Mouse (Mus musculus): ENCODE measurements at regions not wholly inside any gene's neighbourhood (a gene's known extent, or its start where the extent isn't known, plus 50 kb on each side); places are given as distances from the start of the nearest gene placed in this dataset.

GRCm38 (mm10) chr4:127846321-127846720, 124.4 kb downstream of the CK137956 start:
- TF ChIP-seq CTCF (IDR thresholded peaks at IDR 0.05; ENCODE audit: control insufficient read depth, insufficient read depth, low read length), result no peak
- no peak for TF ChIP-seq POLR2A (IDR thresholded peaks at IDR 0.05; ENCODE audit: borderline replicate concordance, control insufficient read depth, low read depth, low read length)
- H3K27ac ChIP-seq (ENCODE audit: control insufficient read depth, insufficient read depth, low read depth, low read length, poor library complexity), result no peak overlapping the region
- WGBS, result 54% methylated on average over 3 of the region's 3 CpGs
- no peaks in the 10 kb centered on the region for H3K4me1 ChIP-seq (ENCODE audit: control insufficient read depth, insufficient read depth, low read length)
- H3K4me3 ChIP-seq (replicated peaks; ENCODE audit: control insufficient read depth, low read depth, low read length), result no peak overlapping the region

GRCm38 (mm10) chr4:127843421-127843820, 127.3 kb downstream of the CK137956 start:
- H3K27ac ChIP-seq (ENCODE audit: control insufficient read depth, insufficient read depth, low read depth, low read length, poor library complexity), result no peak overlapping the region
- TF ChIP-seq CTCF (IDR thresholded peaks at IDR 0.05; ENCODE audit: control insufficient read depth, insufficient read depth, low read length), result no peak
- no peak for TF ChIP-seq POLR2A (IDR thresholded peaks at IDR 0.05; ENCODE audit: borderline replicate concordance, control insufficient read depth, low read depth, low read length)
- WGBS, result 73% methylated on average over 7 of the region's 7 CpGs
- H3K4me3 ChIP-seq (replicated peaks; ENCODE audit: control insufficient read depth, low read depth, low read length), result no peak overlapping the region
- H3K4me1 ChIP-seq (ENCODE audit: control insufficient read depth, insufficient read depth, low read length), result no peaks in the 10 kb centered on the region

- no peak overlapping the region for H3K4me3 ChIP-seq (replicated peaks; ENCODE audit: control insufficient read depth, low read depth, low read length)
- no peak overlapping the region for H3K27ac ChIP-seq (ENCODE audit: control insufficient read depth, insufficient read depth, low read depth, low read length, poor library complexity)
- no peak for TF ChIP-seq POLR2A (IDR thresholded peaks at IDR 0.05; ENCODE audit: borderline replicate concordance, control insufficient read depth, low read depth, low read length)
- TF ChIP-seq CTCF (IDR thresholded peaks at IDR 0.05; ENCODE audit: control insufficient read depth, insufficient read depth, low read length), result no peak
- H3K4me1 ChIP-seq (ENCODE audit: control insufficient read depth, insufficient read depth, low read length), result no peaks in the 10 kb centered on the region
- WGBS, result 71% methylated on average over 6 of the region's 6 CpGs
Observed at GRCm38 (mm10) chr4:127833668-127834067, 137.1 kb downstream of the CK137956 start.

GRCm38 (mm10) chr4:127826988-127827387, 143.8 kb downstream of the CK137956 start:
- 80% methylated on average over 8 of the region's 8 CpGs for WGBS

GRCm38 (mm10) chr4:127819501-127819900, 151.2 kb downstream of the CK137956 start:
- TF ChIP-seq POLR2A (IDR thresholded peaks at IDR 0.05; ENCODE audit: borderline replicate concordance, control insufficient read depth, low read depth, low read length), result no peak
- Histone ChIP-seq H3K27ac (ENCODE audit: control insufficient read depth, insufficient read depth, low read depth, low read length, poor library complexity) (no peak overlapping the region), H3K4me1 (ENCODE audit: control insufficient read depth, insufficient read depth, low read length) (no peaks in the 10 kb centered on the region), H3K4me3 (replicated peaks; ENCODE audit: control insufficient read depth, low read depth, low read length) (no peak overlapping the region)
- 77% methylated on average over 8 of the region's 8 CpGs for WGBS

More at GRCm38 (mm10) chr4:127826988-127827387, 143.8 kb downstream of the CK137956 start:
- Histone ChIP-seq H3K4me3 (replicated peaks; ENCODE audit: control insufficient read depth, low read depth, low read length) (no peak overlapping the region), H3K4me1 (ENCODE audit: control insufficient read depth, insufficient read depth, low read length) (no peaks in the 10 kb centered on the region), H3K27ac (ENCODE audit: control insufficient read depth, insufficient read depth, low read depth, low read length, poor library complexity) (no peak overlapping the region)
- no peak for TF ChIP-seq POLR2A (IDR thresholded peaks at IDR 0.05; ENCODE audit: borderline replicate concordance, control insufficient read depth, low read depth, low read length)
- TF ChIP-seq CTCF (IDR thresholded peaks at IDR 0.05; ENCODE audit: control insufficient read depth, insufficient read depth, low read length), result no peak

GRCm38 (mm10) chr4:127819009-127819408, 151.7 kb downstream of the CK137956 start:
- WGBS, result 74% methylated on average over 5 of the region's 5 CpGs
- no peak overlapping the region for H3K27ac ChIP-seq (ENCODE audit: control insufficient read depth, insufficient read depth, low read depth, low read length, poor library complexity)
- H3K4me1 ChIP-seq (ENCODE audit: control insufficient read depth, insufficient read depth, low read length), result no peaks in the 10 kb centered on the region
- no peak overlapping the region for H3K4me3 ChIP-seq (replicated peaks; ENCODE audit: control insufficient read depth, low read depth, low read length)
- TF ChIP-seq POLR2A (IDR thresholded peaks at IDR 0.05; ENCODE audit: borderline replicate concordance, control insufficient read depth, low read depth, low read length) (no peak), CTCF (IDR thresholded peaks at IDR 0.05; ENCODE audit: control insufficient read depth, insufficient read depth, low read length) (no peak)

- Histone ChIP-seq H3K27ac (ENCODE audit: control insufficient read depth, insufficient read depth, low read depth, low read length, poor library complexity) (no peak overlapping the region), H3K4me3 (replicated peaks; ENCODE audit: control insufficient read depth, low read depth, low read length) (no peak overlapping the region), H3K4me1 (ENCODE audit: control insufficient read depth, insufficient read depth, low read length) (no peaks in the 10 kb centered on the region)
- TF ChIP-seq POLR2A (IDR thresholded peaks at IDR 0.05; ENCODE audit: borderline replicate concordance, control insufficient read depth, low read depth, low read length), result no peak
- no peak for TF ChIP-seq CTCF (IDR thresholded peaks at IDR 0.05; ENCODE audit: control insufficient read depth, insufficient read depth, low read length)
- WGBS, result 81% methylated on average over 6 of the region's 6 CpGs
Observed at GRCm38 (mm10) chr4:127814631-127815030, 156.1 kb downstream of the CK137956 start.

GRCm38 (mm10) chr4:127812047-127812545, 158.7 kb downstream of the CK137956 start:
- TF ChIP-seq POLR2A (IDR thresholded peaks at IDR 0.05; ENCODE audit: borderline replicate concordance, control insufficient read depth, low read depth, low read length), result no peak
- TF ChIP-seq CTCF (IDR thresholded peaks at IDR 0.05; ENCODE audit: control insufficient read depth, insufficient read depth, low read length), result no peak
- Histone ChIP-seq H3K27ac (ENCODE audit: control insufficient read depth, insufficient read depth, low read depth, low read length, poor library complexity) (no peak overlapping the region), H3K4me1 (ENCODE audit: control insufficient read depth, insufficient read depth, low read length) (no peaks in the 10 kb centered on the region), H3K4me3 (replicated peaks; ENCODE audit: control insufficient read depth, low read depth, low read length) (no peak overlapping the region)
- 73% methylated on average over 3 of the region's 3 CpGs for WGBS

- 71% methylated on average over 7 of the region's 7 CpGs for WGBS
- H3K27ac ChIP-seq (ENCODE audit: control insufficient read depth, insufficient read depth, low read depth, low read length, poor library complexity), result no peak overlapping the region
- H3K4me1 ChIP-seq (ENCODE audit: control insufficient read depth, insufficient read depth, low read length), result no peaks in the 10 kb centered on the region
- H3K4me3 ChIP-seq (replicated peaks; ENCODE audit: control insufficient read depth, low read depth, low read length), result no peak overlapping the region
- TF ChIP-seq CTCF (IDR thresholded peaks at IDR 0.05; ENCODE audit: control insufficient read depth, insufficient read depth, low read length), result no peak
- TF ChIP-seq POLR2A (IDR thresholded peaks at IDR 0.05; ENCODE audit: borderline replicate concordance, control insufficient read depth, low read depth, low read length), result no peak
Observed at GRCm38 (mm10) chr4:127810899-127811510, 159.7 kb downstream of the CK137956 start.

Measured in bone marrow, adult 2 months (tissue).